Mouse (Mus musculus) megakaryocyte progenitor cell, adult 5-6 weeks (primary cell): ENCODE results near the gene Exph5. TPM values are rescaled to one million over a fixed set of nuclear protein-coding genes. Genes with fewer than 3 reads are reported as not detected.
A peak's percentile ranks its signal among the peaks of the same experiment; 100 is the strongest.

ENCODE experiments used
- ATAC-seq: replicated peaks from 2 replicates; pipeline ENCODE4 v1.8.0; 2016; ENCODE audit warnings: mild to moderate bottlenecking, moderate TSS enrichment, inconsistent platforms; ENCODE audit not compliant: poor library complexity
- total RNA-seq, 2 experiments: library from RNA; stranded (forward) in 1 of 2; stranded (reverse) in 1 of 2; fragments of 157-497, 149-512 nt in 1 of 2; fragments of 200-1000 nt in 1 of 2; gene quantifications; 2 replicates each; pipeline versions ENCODE4 v1.2.3 to v1.2.4; 2015 to 2017

The Exph5 gene
- total RNA-seq, 2 experiments from 2014 or later, result 0.07 TPM; not detected in 1

DNA sequence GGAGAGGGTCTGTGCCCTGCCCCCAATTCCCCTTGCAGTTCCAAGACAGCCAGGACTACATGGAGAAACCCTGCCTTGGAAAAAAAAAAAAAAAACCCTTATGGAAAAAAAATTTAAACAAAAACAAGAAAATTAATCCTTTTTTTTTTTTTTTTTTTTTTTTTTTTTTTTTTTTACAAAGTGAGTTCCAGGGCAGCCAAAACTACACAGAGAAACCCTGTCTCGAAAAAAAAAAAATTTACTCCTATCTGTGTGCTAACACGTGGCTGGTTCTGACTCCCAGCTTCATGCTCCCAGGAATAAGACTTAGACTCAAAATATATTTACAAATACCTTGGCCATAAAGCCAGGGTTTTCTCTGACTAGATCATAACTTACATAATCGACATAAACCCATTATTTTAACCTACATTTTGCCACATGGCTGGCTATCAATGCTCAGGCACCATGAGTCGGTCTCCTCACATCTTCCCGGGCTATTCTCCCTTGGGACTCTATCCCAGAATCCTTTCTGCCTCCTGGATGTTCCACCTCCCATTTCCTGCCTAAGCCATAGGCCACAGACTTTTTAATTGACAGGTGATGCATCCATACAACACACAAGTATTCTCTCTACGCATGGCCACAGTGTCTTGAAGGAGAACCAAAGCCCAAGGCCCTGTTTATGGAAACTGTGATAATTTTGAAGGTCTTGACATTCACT lies 102.7 kb downstream of the Exph5 start:
- ATAC-seq, result no peak

DNA sequence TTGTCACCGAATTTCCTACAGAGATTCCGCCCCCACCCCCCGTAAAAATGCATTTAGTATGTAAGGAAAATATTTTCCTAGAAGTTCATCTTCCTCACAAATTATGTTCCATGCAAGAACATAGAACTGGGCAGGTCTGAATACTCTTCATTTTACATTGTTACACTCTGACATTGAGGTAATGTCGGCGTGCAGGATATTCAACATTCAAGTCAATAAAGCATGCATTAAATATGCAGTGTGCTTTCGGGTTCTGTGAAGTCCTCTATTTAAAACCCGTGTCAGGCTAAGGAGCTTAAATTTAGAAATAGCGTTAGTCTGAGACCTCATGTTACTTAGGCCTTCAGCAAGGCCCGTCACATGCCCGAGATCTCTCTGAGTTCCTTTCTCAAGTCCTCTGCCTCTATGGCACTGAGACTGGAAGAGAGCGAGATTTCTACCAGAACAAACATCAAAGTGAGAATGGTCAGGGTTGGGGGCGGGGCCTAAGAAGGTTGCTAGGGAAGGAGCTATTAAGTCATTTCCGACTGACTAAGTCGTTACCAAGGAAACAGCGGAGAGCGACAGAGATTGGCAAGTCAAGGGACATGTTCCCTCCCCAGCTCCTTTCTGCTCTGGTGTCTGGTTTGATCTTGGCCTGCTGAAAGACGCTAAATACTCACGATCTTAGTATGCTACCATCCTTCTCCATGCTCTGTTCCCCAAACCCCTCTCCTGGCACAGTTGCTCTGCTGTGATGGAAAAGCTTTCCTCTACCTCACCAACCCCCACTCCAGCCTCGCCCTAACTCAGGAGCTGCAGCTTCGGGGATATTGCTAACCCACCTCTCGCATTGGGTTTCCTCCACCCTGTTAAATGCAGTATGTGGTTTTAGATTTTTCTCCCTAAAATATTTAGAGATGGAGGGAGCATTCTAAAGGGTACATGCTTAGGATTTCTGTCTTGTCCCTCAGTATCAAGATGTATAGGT lies 103.6 kb downstream of the Exph5 start:
- peak; percentile 99 for ATAC-seq

DNA sequence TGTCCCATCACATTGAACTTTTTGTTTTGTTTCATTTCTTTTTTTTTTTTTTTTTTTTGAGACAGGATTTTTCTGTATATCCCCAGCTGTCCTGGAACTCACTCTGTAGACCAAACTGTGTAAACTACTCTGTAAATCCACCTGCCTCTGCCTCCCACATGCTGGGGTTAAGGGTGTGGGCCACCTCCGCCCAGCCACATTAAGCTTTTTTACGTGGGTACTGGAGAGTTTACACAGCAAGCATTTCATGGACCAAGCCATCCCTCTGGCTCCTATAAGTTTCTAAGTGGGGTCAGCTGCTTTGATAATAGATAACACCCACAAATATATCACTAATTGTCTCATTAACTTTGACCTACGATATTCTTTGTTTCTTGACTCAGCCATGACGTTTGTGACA lies 107.1 kb downstream of the Exph5 start:
- no peak for ATAC-seq

DNA sequence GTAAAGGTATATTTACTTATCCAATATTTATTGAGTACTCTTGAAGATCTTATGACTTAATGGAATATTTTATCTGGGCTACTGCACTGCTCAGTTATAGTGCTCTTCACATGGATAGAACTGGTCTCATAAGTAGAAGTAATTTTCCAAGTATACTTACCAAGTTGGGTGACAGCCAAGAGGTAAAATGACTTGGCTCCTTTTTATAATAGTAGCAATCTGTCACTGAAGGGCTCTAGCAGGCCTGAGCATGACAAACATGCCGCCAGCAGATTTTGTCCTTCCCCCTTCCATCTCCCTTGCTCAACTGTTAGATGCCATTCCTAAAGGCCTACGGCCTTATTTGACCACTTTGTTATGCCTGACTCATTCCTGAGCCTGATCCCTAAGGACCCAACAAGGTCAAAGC lies 107.5 kb downstream of the Exph5 start:
- ATAC-seq, result no peak

DNA sequence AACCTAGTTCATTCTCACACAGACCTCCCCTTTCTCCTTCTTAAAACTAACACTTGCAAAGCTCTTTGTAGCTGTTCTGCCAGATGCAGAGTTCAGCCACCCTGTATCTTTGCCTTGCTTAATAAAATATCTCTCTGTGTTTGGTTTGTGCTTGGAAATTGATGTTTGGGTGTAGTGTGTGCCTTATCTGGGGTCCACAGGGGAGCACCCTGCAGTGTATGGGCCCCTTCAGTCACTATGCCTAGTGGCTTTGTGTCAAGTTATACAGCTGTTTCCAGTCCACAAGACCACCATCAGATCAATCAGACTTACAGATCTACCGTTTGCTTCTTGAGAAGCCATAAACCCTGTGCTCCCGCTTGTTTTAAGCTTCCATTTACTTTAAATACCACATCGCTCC lies 108.0 kb downstream of the Exph5 start:
- no peak for ATAC-seq

DNA sequence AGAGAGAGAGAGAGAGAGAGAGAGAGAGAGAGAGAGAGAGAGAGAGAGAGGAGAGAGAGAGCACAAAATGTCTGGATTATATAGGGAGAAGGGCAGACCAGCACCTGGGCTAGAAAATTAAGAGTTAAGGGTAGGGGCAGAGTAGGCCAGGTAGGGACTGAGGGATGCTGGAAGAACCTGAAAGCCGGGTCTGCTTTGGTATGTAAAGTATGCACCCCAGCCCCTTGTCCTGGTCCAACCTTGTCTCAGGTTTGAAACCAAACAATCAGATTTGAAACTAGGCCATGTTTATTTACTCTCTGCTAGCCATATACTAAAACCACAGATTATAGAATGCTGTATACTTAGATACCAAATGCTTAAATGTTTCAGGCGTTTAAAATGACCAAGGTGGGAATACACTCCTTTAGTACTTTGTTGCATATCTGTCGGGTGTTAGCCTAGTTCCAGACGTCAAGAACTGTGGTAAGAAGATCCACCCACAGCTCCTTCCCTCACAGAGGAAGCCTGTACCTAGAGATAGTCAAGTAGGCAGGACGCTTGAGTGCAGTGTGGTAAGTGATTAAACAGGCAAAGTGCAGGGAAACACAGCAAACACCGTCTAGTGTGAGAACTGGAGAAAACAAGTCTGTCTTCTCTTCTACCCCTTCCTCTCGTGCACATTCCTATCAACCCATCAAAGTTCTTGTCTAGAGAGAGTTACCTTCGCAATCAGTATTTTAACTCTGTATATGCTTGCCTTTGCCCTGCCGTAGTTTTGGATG lies 120.8 kb downstream of the Exph5 start:
- ATAC-seq, result peak; percentile 99

DNA sequence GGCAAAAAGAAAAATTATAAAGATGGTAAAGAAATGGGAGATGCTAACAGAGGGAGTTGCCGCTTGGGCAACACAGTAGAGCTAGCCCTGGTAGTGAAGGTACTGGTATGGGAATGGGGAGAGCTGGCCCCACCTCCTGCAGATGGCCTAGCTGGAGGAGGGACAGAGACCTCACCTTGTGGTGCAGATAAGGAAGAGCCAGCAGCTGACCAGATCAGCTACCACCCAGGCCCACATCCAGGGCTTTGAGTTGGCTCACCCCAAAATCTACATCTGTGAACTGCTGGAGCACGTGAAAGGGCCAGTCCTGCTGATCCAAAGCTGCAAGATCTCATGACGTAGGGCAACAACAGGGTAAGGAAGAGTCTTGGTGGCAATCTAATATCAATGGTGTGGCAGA lies 125.3 kb downstream of the Exph5 start:
- ATAC-seq, result no peak

Other genes starting within 250 kb of the Exph5 start
- 55.8 and 62.1 TPM in 2 replicates for gene Ddx10, start 53.6 kb upstream of the Exph5 start, total RNA-seq (2015)
- gene Ddx10, start 53.6 kb upstream of the Exph5 start, total RNA-seq (2017), result 57.4 and 82.6 TPM in 2 replicates
- gene Kdelc2, start 82.4 kb downstream of the Exph5 start, total RNA-seq (2015), result 6.9 and 8.1 TPM in 2 replicates
- gene Kdelc2, start 82.4 kb downstream of the Exph5 start, total RNA-seq (2017), result 10.5 and 12.4 TPM in 2 replicates
- gene 4930550C14Rik, start 100.7 kb downstream of the Exph5 start, total RNA-seq (2015), result 0.32 and 0.44 TPM in 2 replicates
- gene 4930550C14Rik, start 100.7 kb downstream of the Exph5 start, total RNA-seq (2017), result 0.50 TPM in 1 of 2 replicates, not detected in the other
- 32.2 and 42.4 TPM in 2 replicates for gene Atm, start 235.1 kb downstream of the Exph5 start, total RNA-seq (2015)
- gene Atm, start 235.1 kb downstream of the Exph5 start, total RNA-seq (2017), result 33.6 and 54.9 TPM in 2 replicates
- gene Npat, start 235.4 kb downstream of the Exph5 start, total RNA-seq (2015), result 35.7 and 36.8 TPM in 2 replicates
- 19.7 and 24.9 TPM in 2 replicates for gene Npat, start 235.4 kb downstream of the Exph5 start, total RNA-seq (2017)